Mouse (Mus musculus) cerebellum, adult 11-12 months (tissue): ENCODE results near the gene Cbs.

ENCODE experiments used
- DNase-seq: peaks from one replicate; pipeline ENCODE4 v3.0.0; 2022

Gene Cbs

DNA sequence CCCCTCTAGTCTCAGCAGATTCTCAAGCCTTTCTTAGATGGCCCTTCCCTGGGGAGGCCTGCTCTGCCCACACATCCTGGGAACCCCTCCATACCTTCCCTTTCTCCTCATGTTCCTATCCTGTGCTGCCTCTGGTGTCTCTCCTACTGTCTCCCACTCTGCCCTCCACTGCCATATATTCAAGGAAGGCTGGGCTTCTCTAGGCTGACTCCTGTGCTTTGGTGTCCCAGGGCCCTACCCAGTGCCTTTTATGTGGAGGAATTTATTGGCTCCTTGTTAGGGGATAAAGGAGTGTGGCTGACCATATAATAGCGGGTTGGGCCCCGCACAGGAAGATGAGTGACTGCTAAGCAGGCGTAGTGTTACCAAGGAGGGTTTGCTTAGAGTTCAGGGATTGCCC is 53.9 kb downstream of the Cbs start:
- no peak for DNase-seq

GRCm38 (mm10) chr17:31580344-31580743 is 56.7 kb downstream of the Cbs start:
- no peak for DNase-seq

GRCm38 (mm10) chr17:31576394-31577175 is 60.5 kb downstream of the Cbs start:
- peak; percentile 87 for DNase-seq

- DNase-seq = no peak
These were observed 62.4 kb downstream of the Cbs start for GRCm38 (mm10) chr17:31574662-31575061.

DNA sequence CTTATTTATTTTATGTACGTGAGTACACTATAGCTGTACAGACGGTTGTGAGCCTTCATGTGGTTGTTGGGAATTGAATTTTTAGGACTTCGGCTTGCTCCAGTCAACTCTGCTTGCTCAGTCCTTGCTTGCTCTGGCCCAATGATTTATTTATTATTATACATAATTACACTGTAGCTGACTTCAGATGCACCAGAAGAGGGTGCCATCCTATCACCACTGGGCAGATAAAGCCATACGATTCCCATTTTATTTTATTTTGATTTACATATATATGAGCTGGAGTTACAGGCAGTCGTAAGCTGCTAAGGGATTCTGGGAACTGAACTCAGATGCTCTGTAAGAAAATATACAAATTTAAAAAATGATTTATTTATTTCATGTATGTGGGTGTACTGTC is 65.3 kb downstream of the Cbs start:
- no peak for DNase-seq

DNA sequence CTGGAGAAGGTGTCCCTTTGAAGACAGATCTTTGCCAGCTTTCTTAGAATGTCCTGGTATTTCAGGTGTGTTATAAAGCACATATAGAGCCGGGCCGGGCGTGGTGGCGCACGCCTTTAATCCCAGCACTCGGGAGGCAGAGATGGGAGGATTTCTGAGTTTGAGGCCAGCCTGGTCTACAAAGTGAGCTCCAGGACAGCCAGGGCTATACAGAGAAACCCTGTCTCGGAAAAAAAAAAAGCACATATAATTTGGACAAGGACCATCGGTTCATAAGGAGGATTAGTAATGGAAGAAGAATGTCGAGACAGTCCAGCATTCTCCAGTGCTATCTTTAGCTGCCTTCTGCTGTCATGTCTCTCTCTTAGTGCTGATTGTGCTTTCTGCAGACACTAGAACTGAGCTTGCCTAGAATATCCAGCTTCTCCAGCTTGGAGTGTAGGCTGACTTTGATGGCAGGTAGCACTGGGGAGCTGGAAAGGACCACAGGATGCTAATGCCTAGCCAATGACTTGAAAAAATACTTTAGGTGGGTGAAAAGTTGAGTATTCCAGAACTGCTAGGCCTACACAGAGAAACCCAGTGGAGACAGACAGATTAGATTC is 66.6 kb downstream of the Cbs start:
- DNase-seq = no peak

DNA sequence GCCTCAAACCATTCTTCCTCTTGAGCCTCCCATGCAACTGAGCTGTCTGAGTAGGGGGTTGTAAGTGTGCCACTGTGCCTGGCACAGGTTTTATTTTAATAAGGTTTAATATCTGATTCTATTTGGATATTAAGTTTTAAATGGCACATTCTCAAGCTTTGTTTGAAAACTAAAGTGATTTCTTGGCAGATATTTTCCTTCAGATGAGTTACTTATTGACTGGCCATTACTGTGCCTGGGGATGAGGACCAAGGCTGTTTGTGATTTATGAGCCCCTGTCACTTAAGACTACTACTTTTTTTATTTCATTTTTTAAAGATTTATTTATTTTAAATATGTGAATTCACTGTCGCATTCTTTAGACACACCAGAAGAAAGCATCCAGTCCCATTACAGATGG is 67.3 kb downstream of the Cbs start:
- no peak for DNase-seq

GRCm38 (mm10) chr17:31566276-31566675 is 70.8 kb downstream of the Cbs start:
- DNase-seq = no peak

DNA sequence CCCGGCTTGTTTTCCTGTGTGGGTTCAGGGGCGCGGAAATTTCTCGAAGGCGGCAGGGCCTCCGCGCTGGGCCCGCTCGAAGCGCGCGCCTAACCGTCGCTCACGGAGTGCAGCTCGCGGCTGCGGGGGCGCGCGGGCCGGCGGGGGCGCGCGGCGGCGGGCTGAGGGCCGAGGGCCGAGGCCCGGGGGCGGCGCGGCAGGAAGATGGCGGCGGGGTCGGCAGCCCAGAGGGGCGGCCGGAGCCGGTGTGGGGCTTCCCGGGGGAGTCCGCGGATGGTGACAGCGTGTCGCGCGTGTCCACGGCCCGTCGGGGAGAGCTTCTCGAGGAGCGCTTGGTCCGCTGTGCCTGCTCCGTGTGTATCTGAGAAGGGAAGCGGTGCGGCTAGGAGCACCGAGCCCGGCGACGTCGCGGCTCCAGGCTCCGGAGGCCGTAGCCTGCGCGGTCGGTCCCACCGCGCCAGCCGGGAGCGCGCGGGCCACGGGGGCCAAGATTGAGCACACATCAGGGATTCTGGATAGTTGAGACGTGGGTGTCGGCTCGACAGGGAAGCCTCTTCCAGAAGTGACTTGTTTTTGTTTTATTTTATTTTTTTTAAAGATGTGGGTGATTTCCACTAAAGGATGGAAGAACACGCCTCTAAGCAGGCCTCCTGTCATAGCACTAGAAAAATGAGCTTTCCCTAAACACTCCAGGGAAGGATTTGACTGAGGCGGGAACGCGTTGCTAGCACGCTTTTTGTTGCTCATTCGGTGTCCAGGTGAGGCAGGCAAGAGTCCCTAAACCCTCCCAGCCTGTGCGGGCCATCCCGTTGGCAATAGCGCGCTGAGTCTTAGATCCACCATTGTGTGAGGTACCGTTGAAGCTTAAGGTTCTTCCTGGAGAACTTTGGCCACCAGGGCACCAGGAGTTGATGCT is 71.6 kb downstream of the Cbs start:
- peak; percentile 78 for DNase-seq

DNA sequence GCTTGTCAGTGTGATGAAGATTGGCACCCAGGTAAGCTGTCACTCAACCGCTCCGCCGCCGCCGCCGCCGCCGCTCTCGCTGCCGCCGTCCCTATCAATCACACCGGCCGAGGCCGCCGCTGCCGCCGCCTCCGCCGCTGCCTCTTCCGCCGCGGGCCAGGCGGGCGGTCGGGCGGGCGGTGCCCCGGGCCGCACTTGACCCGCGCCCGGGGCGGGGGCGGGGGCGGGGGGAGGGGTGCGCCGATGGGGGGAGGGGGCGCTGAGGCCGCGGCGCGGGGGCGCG is 72.2 kb downstream of the Cbs start:
- no peak for DNase-seq

DNA sequence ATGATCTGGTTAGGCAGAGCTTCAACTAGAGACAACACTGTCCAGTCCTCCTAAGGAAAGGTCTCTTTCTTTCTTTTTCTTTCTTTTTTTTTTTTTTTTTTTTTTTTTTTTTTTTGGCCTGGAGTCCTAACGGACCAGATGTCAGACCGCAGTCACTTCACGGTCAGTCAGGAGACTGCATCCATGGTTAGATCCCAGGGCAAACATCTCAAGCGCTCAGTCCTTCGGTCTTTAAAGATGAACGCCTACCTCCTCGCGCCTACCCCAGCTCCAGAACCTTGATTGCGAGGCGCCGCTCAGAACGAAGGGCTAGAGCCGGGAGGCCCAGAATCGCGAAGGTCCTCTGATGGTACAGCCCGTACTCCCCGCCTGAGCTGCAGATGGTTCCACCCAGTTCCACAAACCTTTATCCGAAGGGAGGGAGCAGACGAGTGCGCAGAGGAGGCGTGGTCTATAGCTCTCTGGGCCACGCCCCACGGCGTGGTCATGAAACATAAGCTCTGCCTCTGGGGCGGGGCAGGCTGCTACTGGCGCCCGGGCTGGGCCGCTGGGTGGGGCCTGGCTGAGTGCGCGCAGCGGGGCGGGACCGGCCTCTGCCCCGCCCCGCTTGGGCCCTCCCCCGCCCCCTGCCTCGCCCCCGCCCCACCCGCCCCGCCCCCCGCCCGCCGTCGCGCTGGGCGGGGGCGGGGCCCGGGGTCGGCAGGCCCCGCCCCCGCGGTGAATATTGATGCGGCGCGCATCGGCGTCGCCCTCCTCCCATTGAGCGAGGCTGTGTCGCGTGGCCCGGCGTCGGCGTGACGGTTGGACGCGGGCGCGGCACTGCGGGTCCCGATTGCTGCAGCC is 72.8 kb downstream of the Cbs start, which contains the start of gene Pknox1:
Gene Pknox1 (plus strand): TSS at position 720 of the 843 bp plus-strand sequence.
- peak; percentile 99 for DNase-seq

GRCm38 (mm10) chr17:31563632-31564014 is 73.4 kb downstream of the Cbs start:
- DNase-seq = peak; percentile 66

GRCm38 (mm10) chr17:31559021-31559789 is 77.8 kb downstream of the Cbs start:
- DNase-seq = no peak
